16 mouse cellular contexts compared by ENCODE assay signal in the genomic region with DNA sequence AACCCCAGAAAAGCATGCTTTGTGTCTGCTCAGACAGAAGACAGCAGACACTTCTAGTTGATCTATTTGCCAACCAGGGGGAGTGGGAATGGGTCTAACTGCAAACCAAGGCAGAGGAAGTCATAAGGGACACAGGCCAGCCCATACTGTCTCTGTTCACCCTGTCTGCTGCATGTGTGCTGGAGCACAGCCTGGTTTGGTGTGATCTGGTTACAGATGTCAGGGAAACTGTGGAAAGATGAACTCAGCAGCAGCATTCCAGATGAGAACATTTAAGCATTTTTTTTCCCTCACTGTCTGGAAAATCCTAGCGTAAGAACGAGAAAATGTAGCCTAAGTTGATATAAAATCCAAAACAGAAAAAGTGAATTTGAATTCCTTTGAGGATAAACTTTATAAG.
DNase-seq lines count a peak whose midpoint lies in the region; ATAC-seq and TF ChIP-seq lines count a peak whose summit lies in the region.
"Had no signal": no experiment of that assay in that cellular context is flagged by ENCODE, and none has a peak within 500 bp of the region (broad histone marks: within the 10 kb centered on the region; RNA-seq: fewer than 3 reads in every experiment).

No protein-coding gene starts in this region.

- H3K27me3 ChIP-seq in limb, embryonic 13.5 days, result no peaks in the 10 kb centered on the region
- no peaks in the 10 kb centered on the region for H3K27me3 ChIP-seq in limb, embryonic 10.5 days (ENCODE audit: low read depth, poor library complexity, severe bottlenecking)
- no peaks in the 10 kb centered on the region for H3K27me3 ChIP-seq in forebrain, embryonic 15.5 days
- H3K27me3 ChIP-seq: heart, embryonic 15.5 days had no signal

- no peak overlapping the region for H3K4me3 ChIP-seq in limb, embryonic 13.5 days
- no peak overlapping the region for H3K4me3 ChIP-seq in limb, embryonic 10.5 days
- H3K4me3 ChIP-seq in forebrain, embryonic 15.5 days, result no peak overlapping the region
- H3K4me3 ChIP-seq: heart, embryonic 15.5 days; layer of hippocampus, adult 2 months had no signal

- H3K4me2 ChIP-seq in limb, embryonic 13.5 days (replicated peaks), result no peak overlapping the region
- no peak overlapping the region for H3K4me2 ChIP-seq in forebrain, embryonic 15.5 days (replicated peaks)
- H3K4me2 ChIP-seq: heart, embryonic 15.5 days; liver, embryonic 11.5 days had no signal

- ATAC-seq in limb, embryonic 13.5 days (ENCODE audit: low FRiP score, low read depth), result no peak
- ATAC-seq in forebrain, embryonic 15.5 days (replicated peaks), result 0 out of 2 replicates have a peak, but pooled peaks have one; percentile 32
- ATAC-seq: hindbrain, embryonic 16.5 days had no signal

- 36% methylated on average over 2 of the region's 2 CpGs for WGBS in limb, embryonic 13.5 days
- WGBS in limb, embryonic 10.5 days, result 89% methylated on average over 2 of the region's 2 CpGs
- 83% methylated on average over 2 of the region's 2 CpGs for WGBS in forebrain, embryonic 15.5 days

- DNase-seq in embryo, embryonic 10 days (ENCODE audit: low spot score), result peak; percentile 20
- no peak for DNase-seq in embryo, embryonic 9.5 days (ENCODE audit: extremely low spot score)
- no peak for DNase-seq in limb, embryonic 10.5 days (ENCODE audit: low spot score)
- peak; percentile 45 for DNase-seq in brain, embryonic 14.5 days (ENCODE audit: low read depth)
- DNase-seq in left cerebral cortex, adult 11 months (ENCODE audit: low spot score), result no peak
- DNase-seq in right cerebral cortex, adult 18-20 months, result no peak
- DNase-seq: cerebellum, adult 18-20 months; kidney, adult 8-10 months; thymus, postnatal 25 days had no signal

- no peak overlapping the region for H3K9ac ChIP-seq in limb, embryonic 13.5 days
- no peak overlapping the region for H3K9ac ChIP-seq in forebrain, embryonic 15.5 days (replicated peaks)
- H3K9ac ChIP-seq: heart, embryonic 15.5 days had no signal

- H3K4me1 ChIP-seq in limb, embryonic 13.5 days, result no peaks in the 10 kb centered on the region
- H3K4me1 ChIP-seq in limb, embryonic 10.5 days, result no peaks in the 10 kb centered on the region
- peaks cover 19% of the 10 kb centered on the region for H3K4me1 ChIP-seq in forebrain, embryonic 15.5 days

- no peak for TF ChIP-seq POLR2A in brain, embryonic 14.5 days (IDR thresholded peaks at IDR 0.05; ENCODE audit: borderline replicate concordance, extremely low read depth, insufficient read depth, insufficient read length, poor library complexity, severe bottlenecking)

- TF ChIP-seq CTCF in brain, embryonic 14.5 days (IDR thresholded peaks at IDR 0.05; ENCODE audit: borderline replicate concordance, extremely low read depth, insufficient read depth, insufficient read length), result no peak

- H3K27ac ChIP-seq in limb, embryonic 13.5 days, result peak overlapping the region; percentile 29; the same call in 1 of the 2 replicates
- no peak overlapping the region for H3K27ac ChIP-seq in limb, embryonic 10.5 days
- H3K27ac ChIP-seq in forebrain, embryonic 15.5 days (replicated peaks), result peak overlapping the region; percentile 58
- H3K27ac ChIP-seq: heart, embryonic 15.5 days; layer of hippocampus, adult 2 months; macrophage had no signal

- H3K9me3 ChIP-seq in limb, embryonic 13.5 days, result no peaks in the 10 kb centered on the region
- no peaks in the 10 kb centered on the region for H3K9me3 ChIP-seq in limb, embryonic 10.5 days (replicated peaks)
- no peaks in the 10 kb centered on the region for H3K9me3 ChIP-seq in forebrain, embryonic 15.5 days
- H3K9me3 ChIP-seq: heart, embryonic 15.5 days had no signal

- H3K36me3 ChIP-seq in limb, embryonic 13.5 days, result no peaks in the 10 kb centered on the region
- no peaks in the 10 kb centered on the region for H3K36me3 ChIP-seq in limb, embryonic 10.5 days
- H3K36me3 ChIP-seq in forebrain, embryonic 15.5 days, result no peaks in the 10 kb centered on the region
- H3K36me3 ChIP-seq: heart, embryonic 15.5 days had no signal

Comparison
In these comparisons a context has a peak if more than half of its experiments do, and no peak if none do; other contexts are left out.
1. DNase-seq: peak in embryo, embryonic 10 days (single experiment) and brain, embryonic 14.5 days (single experiment); none in embryo, embryonic 9.5 days (single experiment), limb, embryonic 10.5 days (single experiment), left cerebral cortex, adult 11 months (single experiment) and right cerebral cortex, adult 18-20 months (single experiment).